Mouse (Mus musculus): ENCODE results near the gene Col10a1. TPM values are rescaled to one million over a fixed set of nuclear protein-coding genes. Genes with fewer than 3 reads are reported as not detected.
"Not testable (repeated sequence)": the region's sequence is repeated elsewhere in the genome, so short reads cannot be mapped to it uniquely, and the experiment has no call there.

Col10a1 gene
- 0.29 and 0.38 TPM in 2 replicates for polyA plus RNA-seq (2016; fragmentation: Nextera tagmentation; extraction: Ambion mirVana)

DNA sequence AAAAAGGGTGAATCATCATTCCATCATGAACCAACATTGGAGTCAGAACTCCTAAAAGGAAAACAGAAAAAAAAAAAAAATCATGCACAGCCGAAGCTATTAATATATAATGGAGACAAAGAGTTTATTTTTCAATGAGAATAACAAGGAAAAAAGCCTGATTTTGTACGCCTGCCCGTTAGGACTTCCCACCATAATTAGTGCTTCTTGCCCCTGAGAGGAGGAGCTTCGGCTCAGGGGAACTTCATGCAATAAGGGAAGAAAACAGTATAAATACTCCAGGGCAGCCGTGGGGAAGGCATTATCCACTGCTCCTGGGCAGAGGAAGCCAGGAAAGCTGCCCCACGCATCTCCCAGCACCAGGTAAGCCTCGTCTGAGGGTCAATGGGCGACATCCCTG lies at the start of gene Col10a1:
Gene Col10a1, plus strand, starts transcription at position 301 of the 400 bp plus-strand sequence.
- Histone ChIP-seq H3K27me3 (no peaks in the 10 kb centered on the region), H3K4me2 (replicated peaks) (no peak within 1 kb of the TSS), H3K27ac (no peak within 1 kb of the TSS), H3K4me1 (no peaks in the 10 kb centered on the region), H3K36me3 (no peaks in the 10 kb centered on the region), H3K4me3 (no peak within 1 kb of the TSS), H3K9ac (no peak within 1 kb of the TSS), H3K9me3 (no peaks in the 10 kb centered on the region)
- ATAC-seq (ENCODE audit: insufficient number of reproducible peaks, insufficient read depth, low FRiP score, low TSS enrichment): no peak
- WGBS: 62% methylated on average over 8 of the region's 8 CpGs

DNA sequence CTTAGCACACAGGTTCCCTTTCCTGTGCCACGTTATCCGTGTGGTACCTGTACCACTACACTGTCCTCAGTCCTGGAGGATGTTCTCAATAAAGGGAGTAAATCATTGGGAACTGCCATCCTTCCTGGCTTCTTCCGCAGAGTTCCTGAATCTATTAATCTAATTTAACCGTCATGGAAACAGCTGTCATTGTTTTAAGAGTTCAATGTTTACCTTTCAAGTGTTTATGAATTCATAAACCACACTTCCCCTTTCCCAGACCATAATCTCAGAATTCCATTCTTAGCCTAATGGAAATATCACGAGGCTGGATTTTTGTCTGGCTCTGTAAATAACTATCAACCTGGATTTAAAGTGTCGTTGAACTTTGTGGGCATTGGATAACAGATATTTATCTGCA lies 48.8 kb upstream of the Col10a1 start:
- Histone ChIP-seq H3K4me2 (replicated peaks) (no peak overlapping the region), H3K27me3 (no peaks in the 10 kb centered on the region), H3K27ac (no peak overlapping the region), H3K36me3 (no peaks in the 10 kb centered on the region), H3K9me3 (no peaks in the 10 kb centered on the region), H3K9ac (no peak overlapping the region), H3K4me1 (no peaks in the 10 kb centered on the region), H3K4me3 (no peak overlapping the region)
- WGBS: 58% methylated on average over 6 of the region's 6 CpGs
- no peak for ATAC-seq (ENCODE audit: insufficient number of reproducible peaks, insufficient read depth, low FRiP score, low TSS enrichment)

DNA sequence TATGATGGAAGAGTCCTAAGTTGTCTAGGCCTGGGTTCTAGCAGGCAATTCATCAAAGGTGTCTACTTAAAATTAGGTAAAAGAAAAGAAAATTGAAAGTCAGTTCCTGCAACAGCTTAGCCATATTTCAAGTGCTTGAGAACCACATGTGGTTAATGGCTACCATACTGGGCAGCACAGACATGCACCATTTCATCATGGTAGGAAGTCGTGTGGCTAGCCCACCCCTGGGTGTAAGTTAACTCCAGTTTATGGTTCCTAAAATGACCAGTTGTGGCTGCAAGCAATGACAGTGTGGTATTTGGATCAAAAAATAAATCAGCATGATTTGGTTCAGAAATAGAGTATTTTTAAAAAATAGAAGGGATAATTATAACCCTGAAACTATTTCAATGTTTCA lies 47.9 kb upstream of the Col10a1 start:
- no peaks in the 10 kb centered on the region for H3K4me1 ChIP-seq
- H3K9ac ChIP-seq: no peak overlapping the region
- H3K27ac ChIP-seq: no peak overlapping the region
- no peaks in the 10 kb centered on the region for H3K36me3 ChIP-seq
- no peak for ATAC-seq (ENCODE audit: insufficient number of reproducible peaks, insufficient read depth, low FRiP score, low TSS enrichment)
- H3K27me3 ChIP-seq: no peaks in the 10 kb centered on the region
- 71% methylated on average over 1 of the region's 1 CpGs for WGBS
- no peak overlapping the region for H3K4me3 ChIP-seq
- H3K4me2 ChIP-seq (replicated peaks): no peak overlapping the region
- H3K9me3 ChIP-seq: no peaks in the 10 kb centered on the region

DNA sequence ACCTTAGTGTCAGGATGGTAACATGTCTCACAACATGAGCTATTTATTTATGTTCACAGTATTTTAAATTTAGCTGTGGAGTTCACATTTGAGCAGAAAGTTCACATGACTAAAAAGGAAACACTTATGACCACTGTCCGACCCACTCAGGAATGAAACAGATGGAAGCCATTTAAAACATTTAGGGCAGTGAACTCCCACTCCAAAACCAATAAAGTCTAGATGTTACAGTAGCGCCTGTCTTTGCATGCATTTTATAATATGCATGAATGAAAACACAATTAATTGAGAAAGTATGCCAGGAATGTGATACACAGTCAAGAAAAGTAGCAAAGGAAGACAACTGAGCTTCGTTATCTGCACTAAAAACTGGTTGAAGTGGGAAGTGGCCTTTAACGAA lies 37.6 kb upstream of the Col10a1 start:
- WGBS: 67% methylated on average over 4 of the region's 4 CpGs
- no peak for ATAC-seq (ENCODE audit: insufficient number of reproducible peaks, insufficient read depth, low FRiP score, low TSS enrichment)
- Histone ChIP-seq H3K9ac (no peak overlapping the region), H3K4me2 (replicated peaks) (no peak overlapping the region), H3K4me1 (no peaks in the 10 kb centered on the region), H3K4me3 (no peak overlapping the region), H3K36me3 (no peaks in the 10 kb centered on the region), H3K27ac (no peak overlapping the region), H3K27me3 (no peaks in the 10 kb centered on the region), H3K9me3 (no peaks in the 10 kb centered on the region)

DNA sequence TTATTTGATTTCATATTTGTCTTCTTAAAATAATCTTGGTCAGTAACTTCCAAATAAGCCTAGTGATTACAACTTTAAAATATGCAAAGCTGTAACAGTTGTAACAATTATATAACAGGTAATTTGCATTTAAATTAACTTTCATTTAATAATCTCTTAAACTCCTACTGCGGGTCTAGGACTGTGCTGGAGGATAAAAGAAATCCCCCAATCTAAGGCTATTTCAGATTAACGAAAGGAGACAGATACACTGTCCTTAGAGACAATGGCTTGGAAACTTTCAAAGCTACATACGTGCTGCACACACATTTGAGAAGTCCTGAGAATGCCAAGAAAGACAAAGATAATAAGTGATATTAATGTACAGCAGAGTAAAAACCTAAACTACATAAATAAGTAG lies 31.5 kb upstream of the Col10a1 start:
- Histone ChIP-seq H3K27me3 (no peaks in the 10 kb centered on the region), H3K4me1 (no peaks in the 10 kb centered on the region), H3K36me3 (no peaks in the 10 kb centered on the region), H3K4me2 (replicated peaks) (no peak overlapping the region), H3K27ac (no peak overlapping the region), H3K9me3 (no peaks in the 10 kb centered on the region), H3K9ac (no peak overlapping the region), H3K4me3 (no peak overlapping the region)
- no peak for ATAC-seq (ENCODE audit: insufficient number of reproducible peaks, insufficient read depth, low FRiP score, low TSS enrichment)
- 77% methylated on average over 3 of the region's 3 CpGs for WGBS

DNA sequence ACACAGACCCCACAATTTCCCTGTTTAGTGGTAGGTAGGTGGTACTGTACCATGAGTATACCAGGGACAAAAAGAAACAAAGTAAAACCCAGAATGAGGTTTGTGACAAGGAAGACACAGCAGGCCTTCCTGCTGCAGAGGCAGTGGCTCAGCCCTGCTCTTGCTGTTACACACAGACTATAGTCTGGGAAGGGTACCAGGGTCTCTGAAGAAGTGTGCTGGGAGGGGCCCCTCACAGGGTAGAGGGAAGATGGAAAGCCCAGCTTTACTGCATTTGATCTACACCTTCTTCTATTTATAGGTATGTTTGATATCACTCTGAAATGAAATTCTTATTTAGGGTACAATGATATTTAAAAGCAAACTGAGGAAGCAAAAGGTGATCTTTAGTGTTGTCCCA lies 26.0 kb upstream of the Col10a1 start:
- Histone ChIP-seq H3K4me2 (replicated peaks) (no peak overlapping the region), H3K4me1 (no peaks in the 10 kb centered on the region), H3K9ac (no peak overlapping the region), H3K4me3 (no peak overlapping the region), H3K9me3 (no peaks in the 10 kb centered on the region), H3K27ac (no peak overlapping the region), H3K36me3 (no peaks in the 10 kb centered on the region), H3K27me3 (no peaks in the 10 kb centered on the region)
- no peak for ATAC-seq (ENCODE audit: insufficient number of reproducible peaks, insufficient read depth, low FRiP score, low TSS enrichment)

DNA sequence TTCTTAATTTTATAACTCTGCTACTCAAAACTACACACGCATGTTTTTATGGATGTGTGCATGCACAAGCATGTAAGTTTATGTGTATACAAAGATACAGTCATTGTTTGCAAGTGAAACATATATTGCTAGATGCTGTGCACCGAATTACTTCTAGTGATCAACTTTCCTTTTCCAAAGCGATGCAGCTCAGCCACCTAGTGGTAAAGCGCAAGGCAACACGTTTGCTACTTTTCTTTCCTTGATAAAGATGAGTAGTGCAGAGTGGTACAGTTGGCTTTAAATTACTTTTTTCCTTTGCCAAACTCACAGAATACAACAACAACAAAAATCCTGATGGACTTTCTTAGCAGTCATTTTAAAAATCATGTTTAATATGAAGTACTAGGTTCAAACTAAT lies 21.6 kb upstream of the Col10a1 start:
- WGBS: 69% methylated on average over 5 of the region's 5 CpGs
- no peaks in the 10 kb centered on the region for H3K4me1 ChIP-seq
- H3K27me3 ChIP-seq: no peaks in the 10 kb centered on the region
- H3K4me2 ChIP-seq (replicated peaks): no peak overlapping the region
- no peaks in the 10 kb centered on the region for H3K36me3 ChIP-seq
- H3K27ac ChIP-seq: no peak overlapping the region
- no peaks in the 10 kb centered on the region for H3K9me3 ChIP-seq
- ATAC-seq (ENCODE audit: insufficient number of reproducible peaks, insufficient read depth, low FRiP score, low TSS enrichment): no peak
- no peak overlapping the region for H3K9ac ChIP-seq
- H3K4me3 ChIP-seq: no peak overlapping the region

DNA sequence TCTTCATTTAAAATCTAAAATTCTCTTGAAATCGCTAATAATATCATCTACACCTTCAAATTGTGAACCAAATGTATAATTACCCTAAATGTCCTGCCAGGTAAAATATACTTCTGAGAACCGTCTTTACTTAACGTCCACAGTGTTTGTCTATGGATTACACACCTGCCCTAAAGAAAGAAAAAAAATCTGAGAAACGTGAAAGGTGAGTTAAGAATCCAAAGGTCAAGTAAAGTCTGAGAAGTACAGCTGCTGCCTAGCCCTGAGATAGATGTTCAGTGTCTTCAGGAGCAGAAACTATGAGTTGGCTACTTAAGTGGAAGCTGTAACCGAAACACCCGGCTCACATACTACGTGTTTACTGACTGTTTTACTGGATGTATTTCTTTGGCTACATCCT lies 16.4 kb upstream of the Col10a1 start:
- WGBS: 83% methylated on average over 7 of the region's 7 CpGs
- H3K4me2 ChIP-seq (replicated peaks): no peak overlapping the region
- H3K36me3 ChIP-seq: no peaks in the 10 kb centered on the region
- ATAC-seq (ENCODE audit: insufficient number of reproducible peaks, insufficient read depth, low FRiP score, low TSS enrichment): no peak
- no peak overlapping the region for H3K27ac ChIP-seq
- no peaks in the 10 kb centered on the region for H3K27me3 ChIP-seq
- no peaks in the 10 kb centered on the region for H3K9me3 ChIP-seq
- no peak overlapping the region for H3K4me3 ChIP-seq
- no peak overlapping the region for H3K9ac ChIP-seq
- H3K4me1 ChIP-seq: no peaks in the 10 kb centered on the region

DNA sequence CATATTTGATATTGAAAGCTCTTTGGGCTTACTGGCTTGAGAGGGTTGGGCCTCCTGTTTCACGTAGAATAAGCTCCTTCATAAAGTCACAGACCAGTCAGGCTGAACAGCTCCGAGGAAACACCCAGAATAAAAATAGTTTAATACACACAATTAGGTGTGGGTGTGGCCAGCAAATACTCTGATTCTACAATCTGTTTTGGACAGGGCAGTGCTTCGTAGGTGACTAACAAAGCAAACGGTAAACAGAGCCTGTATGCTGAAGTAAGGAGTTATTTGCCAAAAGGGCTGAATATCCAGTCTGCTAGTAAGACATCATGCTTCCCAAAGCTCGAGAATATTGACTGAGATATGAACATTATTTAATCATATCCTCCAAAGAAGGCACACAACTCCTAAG lies 4.1 kb upstream of the Col10a1 start:
- Histone ChIP-seq H3K36me3 (no peaks in the 10 kb centered on the region), H3K4me2 (replicated peaks) (no peak overlapping the region), H3K27ac (no peak overlapping the region), H3K4me3 (no peak overlapping the region), H3K9me3 (no peaks in the 10 kb centered on the region), H3K4me1 (no peaks in the 10 kb centered on the region), H3K27me3 (no peaks in the 10 kb centered on the region), H3K9ac (no peak overlapping the region)
- 88% methylated on average over 5 of the region's 5 CpGs for WGBS
- ATAC-seq (ENCODE audit: insufficient number of reproducible peaks, insufficient read depth, low FRiP score, low TSS enrichment): no peak

DNA sequence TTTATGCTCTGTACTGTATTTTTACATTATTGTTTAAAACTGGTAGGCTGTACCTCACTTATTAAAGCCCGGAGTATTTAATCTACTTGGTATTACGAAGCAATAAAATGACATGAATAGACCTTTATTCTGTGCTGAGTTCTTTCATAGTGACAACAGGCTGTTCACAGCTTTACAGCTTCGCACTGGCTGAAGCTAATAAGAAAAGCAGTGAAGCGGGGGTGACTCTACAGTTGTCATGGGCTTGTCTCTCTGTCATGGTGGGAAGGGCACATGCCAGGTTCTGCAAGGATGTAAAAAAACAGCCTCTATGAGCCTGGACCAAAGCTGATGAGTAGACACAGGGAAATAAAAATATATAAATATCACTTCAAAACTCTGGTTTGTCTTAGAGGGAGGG lies 7.2 kb downstream of the Col10a1 start:
- H3K4me3 ChIP-seq: no peak overlapping the region
- H3K36me3 ChIP-seq: 0 out of 2 replicates have a peak, but pooled peaks cover 4% of the 10 kb centered on the region
- H3K27ac ChIP-seq: no peak overlapping the region
- H3K9me3 ChIP-seq: no peaks in the 10 kb centered on the region
- H3K4me1 ChIP-seq: no peaks in the 10 kb centered on the region
- no peak overlapping the region for H3K9ac ChIP-seq
- no peak overlapping the region for H3K4me2 ChIP-seq (replicated peaks)
- no peak for ATAC-seq (ENCODE audit: insufficient number of reproducible peaks, insufficient read depth, low FRiP score, low TSS enrichment)
- H3K27me3 ChIP-seq: no peaks in the 10 kb centered on the region
- 91% methylated on average over 4 of the region's 4 CpGs for WGBS

DNA sequence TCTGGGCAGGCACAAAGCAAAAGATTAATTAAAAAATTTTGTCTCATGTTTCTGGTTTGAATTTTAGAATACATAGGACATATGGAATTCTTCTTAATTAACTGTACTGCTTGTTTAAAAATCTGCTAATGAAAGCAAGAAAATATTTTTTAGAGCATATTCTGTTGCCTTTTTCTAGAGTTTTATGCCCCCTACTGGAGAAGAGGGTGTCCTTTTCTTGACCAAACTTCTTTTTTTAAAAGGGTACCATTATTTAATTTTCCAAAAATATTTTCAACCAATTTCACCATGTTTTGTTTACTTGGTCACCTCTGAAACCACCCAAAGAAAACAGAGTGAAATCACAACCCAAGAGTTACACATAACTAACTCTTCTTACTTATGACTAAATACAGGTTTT lies 9.5 kb downstream of the Col10a1 start:
- no peak overlapping the region for H3K27ac ChIP-seq
- H3K4me1 ChIP-seq: no peaks in the 10 kb centered on the region
- ATAC-seq (ENCODE audit: insufficient number of reproducible peaks, insufficient read depth, low FRiP score, low TSS enrichment): no peak
- no peak overlapping the region for H3K4me2 ChIP-seq (replicated peaks)
- H3K27me3 ChIP-seq: no peaks in the 10 kb centered on the region
- no peaks in the 10 kb centered on the region for H3K9me3 ChIP-seq
- no peak overlapping the region for H3K9ac ChIP-seq
- no peak overlapping the region for H3K4me3 ChIP-seq
- H3K36me3 ChIP-seq: peaks cover 21% of the 10 kb centered on the region

DNA sequence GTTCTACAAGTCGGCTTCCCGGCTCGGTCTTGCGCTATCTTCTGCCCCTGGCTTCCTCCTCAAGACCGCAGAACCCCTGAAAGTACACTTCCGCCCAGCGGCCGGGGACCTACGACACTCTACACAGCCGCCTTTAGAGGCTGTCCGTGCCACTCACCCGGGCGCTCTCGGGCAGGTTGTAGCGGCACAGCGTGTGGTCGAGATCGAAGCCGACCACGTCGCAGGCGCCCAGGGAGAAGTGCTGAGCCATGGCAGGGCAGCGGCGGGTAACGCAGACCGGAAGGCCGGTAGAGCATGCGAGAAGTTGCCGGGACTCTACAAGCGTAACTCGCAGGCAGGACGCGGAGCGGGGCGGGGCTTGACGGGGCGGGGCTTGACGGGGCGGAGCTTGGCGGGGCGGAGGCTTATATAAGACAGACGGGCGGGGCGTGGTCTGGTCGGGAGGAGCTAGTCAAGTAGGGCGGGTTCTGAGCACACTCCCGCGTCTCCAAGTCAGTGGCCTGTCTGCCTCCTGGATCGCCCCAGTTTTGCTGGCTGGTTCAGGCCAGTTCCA lies 28.5 kb downstream of the Col10a1 start, which contains the start of gene Nt5dc1:
Gene Nt5dc1, minus strand, starts transcription at position 349 of the 553 bp plus-strand sequence.
- whole genome bisulfite sequencing: 0% methylated on average over 49 of the region's 49 CpGs
- H3K27ac ChIP-seq: peak within 1 kb of the TSS; percentile 67

DNA sequence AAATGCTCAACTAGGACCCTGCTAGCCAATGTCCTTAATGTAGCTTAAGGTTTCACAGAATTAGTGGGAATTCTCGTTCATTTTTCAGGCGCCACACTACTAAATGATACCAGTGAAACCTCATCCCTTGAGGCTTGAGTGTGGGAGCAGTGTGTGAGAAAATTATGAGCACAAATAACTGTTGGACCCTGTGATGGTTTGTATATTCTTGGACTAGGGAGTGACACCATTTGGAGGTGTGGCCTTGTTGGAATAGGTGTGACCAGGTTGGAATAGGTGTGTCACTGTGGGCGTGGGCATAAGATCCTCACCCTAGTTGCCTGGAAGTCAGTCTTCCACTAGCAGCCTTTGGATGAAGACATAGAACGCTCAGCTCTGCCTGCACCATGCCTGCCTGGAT lies 29.0 kb downstream of the Col10a1 start:
- not testable (repeated sequence) for H3K9me3 ChIP-seq; ATAC-seq (ENCODE audit: insufficient number of reproducible peaks, insufficient read depth, low FRiP score, low TSS enrichment); H3K4me1 ChIP-seq; H3K27me3 ChIP-seq; H3K36me3 ChIP-seq; H3K27ac ChIP-seq
- WGBS: 81% methylated on average over 4 of the region's 4 CpGs
- Histone ChIP-seq H3K4me3 (peak overlapping the region; percentile 71), H3K4me2 (replicated peaks) (peak overlapping the region; percentile 50), H3K9ac (peak overlapping the region; percentile 65; the same call in 1 of the 2 replicates)

More for the DNA sequence above, 28.5 kb downstream of the Col10a1 start, which contains the start of gene Nt5dc1:
- peak within 1 kb of the TSS; percentile 65 for H3K9ac ChIP-seq
- H3K36me3 ChIP-seq: no peaks in the 10 kb centered on the region
- peak within 1 kb of the TSS; percentile 50 for H3K4me2 ChIP-seq (replicated peaks)
- ATAC-seq (ENCODE audit: insufficient number of reproducible peaks, insufficient read depth, low FRiP score, low TSS enrichment): peak; percentile 97
- no peaks in the 10 kb centered on the region for H3K27me3 ChIP-seq
- H3K4me1 ChIP-seq: peaks cover 4% of the 10 kb centered on the region; the same call in 1 of the 2 replicates
- peak within 1 kb of the TSS; percentile 71 for H3K4me3 ChIP-seq
- H3K9me3 ChIP-seq: no peaks in the 10 kb centered on the region
